Mouse (Mus musculus) liver, embryonic 16.5 days (tissue): ENCODE results near the gene Fam169b. TPM values are rescaled to one million over a fixed set of nuclear protein-coding genes. Genes with fewer than 3 reads are reported as not detected.

Source experiments
- ATAC-seq: fragments of 200-750 bp; cut with Nextera tagmentation; 2 replicates; pipeline ENCODE4 v1.8.0; 2017; ENCODE audit warnings: low read depth, mild to moderate bottlenecking, moderate number of reproducible peaks, moderate library complexity
- H3K27ac ChIP-seq: fragments of 300-500 bp; sonication (generic); 2 replicates; pipeline ENCODE4 v1.5.1; 2014; ENCODE audit warnings: mild to moderate bottlenecking, low read length
- H3K27me3 ChIP-seq: fragments of 300-500 bp; sonication (generic); 2 replicates; pipeline ENCODE4 v1.6.1; 2014; ENCODE audit warnings: low read depth, low read length, mixed read lengths; ENCODE audit not compliant: control insufficient read depth, insufficient read depth
- H3K36me3 ChIP-seq: fragments of 300-500 bp; sonication (generic); 2 replicates; pipeline ENCODE4 v1.6.1; 2014; ENCODE audit warnings: mild to moderate bottlenecking; ENCODE audit not compliant: control insufficient read depth, insufficient read depth
- H3K4me1 ChIP-seq: fragments of 300-500 bp; sonication (generic); 2 replicates; pipeline ENCODE4 v1.6.1; 2014; ENCODE audit warnings: low read depth, low read length, mixed read lengths; ENCODE audit not compliant: control insufficient read depth
- H3K4me2 ChIP-seq: fragments of 300-500 bp; sonication (generic); 2 replicates; pipeline ENCODE4 v1.6.1; 2014; ENCODE audit warnings: low read depth, low read length, mixed read lengths
- H3K4me3 ChIP-seq: fragments of 300-500 bp; sonication (generic); 2 replicates; pipeline ENCODE4 v1.5.1; 2014; ENCODE audit warnings: low read depth, mild to moderate bottlenecking, low read length
- H3K9ac ChIP-seq: fragments of 300-500 bp; sonication (generic); 2 replicates; pipeline ENCODE4 v1.6.1; 2014; ENCODE audit warnings: low read depth, low read length
- H3K9me3 ChIP-seq: fragments of 300-500 bp; sonication (generic); replicated peaks from 2 replicates; pipeline ENCODE4 v1.6.1; 2016; ENCODE audit warnings: low read length; ENCODE audit not compliant: control insufficient read depth
- WGBS: fragments of 180-500 bp; shearing (Covaris S2); extraction: QIAGEN DNeasy Blood & Tissue Kit; methylation state at CpG from one replicate; pipeline ENCODE4 v1.1.7; 2014; ENCODE audit not compliant: insufficient replicate concordance; 5-methylcytosine and 5-hydroxymethylcytosine counted together
- polyA plus RNA-seq: library from polyadenylated mRNA; unstranded; fragments of >200 nt; fragmentation: Nextera tagmentation; extraction: Ambion mirVana; gene quantifications from 2 replicates; pipeline ENCODE4 v1.2.1, GENCODE M21; 2015

The Fam169b gene
- polyA plus RNA-seq, 1 experiment from 2014 or later: 0.54 TPM

DNA sequence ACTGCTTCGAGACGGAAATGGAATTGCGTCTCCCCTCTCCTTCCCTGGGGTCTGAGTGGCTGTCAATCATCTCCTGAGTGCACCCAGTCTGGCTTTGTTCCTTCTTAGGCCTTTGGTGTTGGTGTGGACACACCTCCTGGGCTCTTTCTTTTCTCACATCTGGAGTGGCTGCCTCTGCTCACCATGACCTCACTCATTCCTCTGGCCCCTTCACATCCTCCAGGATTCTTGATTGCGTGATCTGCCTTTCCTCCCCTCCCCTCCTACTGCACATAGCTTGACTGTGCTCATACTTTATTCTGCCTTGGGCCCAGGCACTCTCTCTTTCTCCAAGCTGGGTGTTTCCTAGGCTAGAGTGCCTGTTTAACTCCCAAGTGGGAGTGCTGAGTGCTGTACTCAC, 41.4 kb downstream of the Fam169b start:
- no peak overlapping the region for H3K4me3 ChIP-seq
- H3K27me3 ChIP-seq: no peaks in the 10 kb centered on the region
- no peak overlapping the region for H3K27ac ChIP-seq
- H3K36me3 ChIP-seq: no peaks in the 10 kb centered on the region
- WGBS: 70% methylated on average over 4 of the region's 4 CpGs
- no peaks in the 10 kb centered on the region for H3K4me1 ChIP-seq
- ATAC-seq: no peak
- no peak overlapping the region for H3K4me2 ChIP-seq
- no peaks in the 10 kb centered on the region for H3K9me3 ChIP-seq
- no peak overlapping the region for H3K9ac ChIP-seq

DNA sequence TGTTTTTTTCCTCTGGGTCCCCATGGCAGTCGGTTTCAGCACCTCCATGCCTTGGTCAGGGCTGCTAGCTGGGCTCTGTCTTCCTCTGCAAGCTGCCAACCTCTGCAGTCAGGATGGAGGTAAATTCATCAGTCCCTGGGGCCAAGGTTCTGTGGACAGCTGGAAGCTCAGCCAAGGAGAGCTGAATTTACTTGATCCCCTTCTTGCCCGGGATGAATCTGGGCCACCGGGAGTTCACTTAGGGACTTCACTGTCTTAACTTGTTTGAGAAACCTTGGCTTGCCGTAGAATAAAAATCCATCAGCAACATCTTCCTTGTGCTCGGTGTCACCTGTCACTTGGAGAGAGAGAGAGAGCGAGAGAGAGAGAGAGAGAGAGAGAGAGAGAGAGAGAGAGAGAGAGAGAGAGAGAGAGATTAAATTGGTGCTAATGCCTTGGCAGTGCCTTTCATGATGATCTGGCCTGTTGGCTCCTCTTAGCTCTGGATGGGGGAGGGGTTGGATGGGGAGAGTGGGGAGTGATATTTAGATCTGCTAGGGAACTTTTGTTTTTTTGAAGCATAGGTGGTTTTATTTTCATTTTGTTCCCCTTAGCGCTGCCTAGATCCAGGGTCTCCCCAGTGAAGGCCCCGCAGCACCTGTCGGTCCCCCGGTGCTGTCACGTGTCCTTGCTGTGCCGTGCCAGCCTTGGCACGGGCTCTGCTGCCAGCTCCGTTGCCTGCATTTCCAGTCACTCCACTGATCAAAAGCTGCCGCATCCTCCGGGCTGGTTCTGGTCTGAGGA, 44.6 kb downstream of the Fam169b start:
- H3K9me3 ChIP-seq: no peaks in the 10 kb centered on the region
- no peak overlapping the region for H3K27ac ChIP-seq
- no peaks in the 10 kb centered on the region for H3K4me1 ChIP-seq
- H3K9ac ChIP-seq: no peak overlapping the region
- no peak for ATAC-seq
- no peak overlapping the region for H3K4me2 ChIP-seq
- no peaks in the 10 kb centered on the region for H3K36me3 ChIP-seq
- no peak overlapping the region for H3K4me3 ChIP-seq
- WGBS: 82% methylated on average over 16 of the region's 16 CpGs
- no peaks in the 10 kb centered on the region for H3K27me3 ChIP-seq

DNA sequence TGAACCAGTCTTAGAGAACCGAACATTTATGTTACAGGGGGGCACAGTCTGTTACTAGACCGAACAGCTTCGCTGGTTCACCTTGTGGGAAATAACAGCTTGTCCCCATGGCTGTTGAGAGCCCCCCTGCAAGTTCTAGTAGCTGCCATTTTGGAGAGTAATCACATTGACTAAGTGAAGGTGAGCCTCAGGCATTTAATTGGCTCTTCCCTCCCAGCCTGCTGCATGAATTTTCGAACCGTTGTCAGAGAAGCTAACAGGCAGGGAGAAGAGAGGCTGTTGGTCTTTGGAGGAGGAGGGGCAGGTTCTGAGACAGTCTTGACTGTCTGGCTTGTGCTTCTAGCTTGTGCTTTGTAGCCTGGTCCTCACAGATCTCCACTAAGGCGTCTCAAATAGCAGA, 45.3 kb downstream of the Fam169b start:
- H3K36me3 ChIP-seq: no peaks in the 10 kb centered on the region
- H3K9me3 ChIP-seq: no peaks in the 10 kb centered on the region
- ATAC-seq: no peak
- H3K4me3 ChIP-seq: no peak overlapping the region
- H3K4me2 ChIP-seq: no peak overlapping the region
- H3K4me1 ChIP-seq: no peaks in the 10 kb centered on the region
- H3K27me3 ChIP-seq: no peaks in the 10 kb centered on the region
- no peak overlapping the region for H3K27ac ChIP-seq
- 66% methylated on average over 6 of the region's 6 CpGs for WGBS
- H3K9ac ChIP-seq: no peak overlapping the region

DNA sequence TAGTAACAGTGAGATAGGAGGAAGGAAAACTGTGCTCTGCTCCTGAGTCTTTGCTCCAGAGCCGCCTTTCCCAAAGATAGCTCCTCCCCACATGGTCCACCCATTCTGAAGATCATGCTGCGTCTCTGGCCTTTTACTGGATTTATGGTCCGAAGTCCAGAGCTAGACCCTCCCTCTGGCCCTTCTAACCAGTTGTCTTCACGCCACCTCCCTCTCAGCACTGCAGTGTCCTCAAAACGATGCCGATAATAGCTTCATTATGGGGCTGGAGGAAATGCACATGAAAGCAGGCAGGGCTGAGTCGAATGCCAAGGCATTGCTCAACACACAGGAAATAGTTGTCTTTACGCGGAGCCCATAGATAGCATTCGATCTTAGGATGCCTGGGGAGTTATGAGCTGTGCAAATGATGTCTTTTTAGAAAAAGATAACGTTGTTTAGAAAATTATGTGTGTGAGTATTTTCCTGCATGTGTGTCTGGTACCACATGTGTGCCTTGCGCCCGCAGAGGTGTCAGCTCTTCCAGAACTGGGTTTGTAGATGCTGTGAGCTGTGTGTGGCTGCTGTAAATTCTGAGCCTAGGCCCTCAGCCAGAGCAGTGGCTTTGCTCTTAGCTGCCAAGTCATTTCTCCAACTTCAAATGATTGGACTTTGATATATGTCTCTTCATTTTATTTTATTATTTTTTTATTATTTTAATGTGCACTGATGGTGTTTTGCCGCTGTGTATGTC, 46.6 kb downstream of the Fam169b start:
- Histone ChIP-seq H3K9ac (no peak overlapping the region), H3K4me1 (no peaks in the 10 kb centered on the region), H3K9me3 (no peaks in the 10 kb centered on the region), H3K27ac (no peak overlapping the region), H3K27me3 (no peaks in the 10 kb centered on the region), H3K36me3 (no peaks in the 10 kb centered on the region), H3K4me2 (no peak overlapping the region), H3K4me3 (no peak overlapping the region)
- ATAC-seq: no peak
- 40% methylated on average over 14 of the region's 14 CpGs for WGBS

DNA sequence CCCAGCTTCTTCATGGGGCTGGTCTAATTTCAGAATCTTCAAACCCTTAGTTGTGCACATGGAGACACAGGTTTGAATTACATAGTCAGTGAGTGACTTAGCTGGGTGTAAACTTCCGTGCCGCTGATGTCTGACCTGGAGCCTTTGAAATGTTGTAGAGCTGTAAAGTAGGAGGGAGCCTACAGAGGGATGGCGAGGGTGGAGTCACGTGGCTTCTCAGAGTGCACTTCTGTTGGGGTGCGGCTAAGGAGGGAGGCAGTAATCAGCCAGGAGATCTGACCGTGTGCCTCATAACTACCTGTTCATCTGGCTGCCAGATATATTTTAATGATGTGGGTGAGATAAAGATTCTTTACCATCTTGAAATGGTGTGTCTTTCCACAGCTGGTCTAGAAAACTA, 49.4 kb downstream of the Fam169b start:
- no peak overlapping the region for H3K9ac ChIP-seq
- no peak for ATAC-seq
- no peaks in the 10 kb centered on the region for H3K27me3 ChIP-seq
- WGBS: 59% methylated on average over 6 of the region's 6 CpGs
- no peaks in the 10 kb centered on the region for H3K36me3 ChIP-seq
- H3K9me3 ChIP-seq: no peaks in the 10 kb centered on the region
- H3K4me1 ChIP-seq: no peaks in the 10 kb centered on the region
- no peak overlapping the region for H3K4me2 ChIP-seq
- no peak overlapping the region for H3K4me3 ChIP-seq
- H3K27ac ChIP-seq: no peak overlapping the region

DNA sequence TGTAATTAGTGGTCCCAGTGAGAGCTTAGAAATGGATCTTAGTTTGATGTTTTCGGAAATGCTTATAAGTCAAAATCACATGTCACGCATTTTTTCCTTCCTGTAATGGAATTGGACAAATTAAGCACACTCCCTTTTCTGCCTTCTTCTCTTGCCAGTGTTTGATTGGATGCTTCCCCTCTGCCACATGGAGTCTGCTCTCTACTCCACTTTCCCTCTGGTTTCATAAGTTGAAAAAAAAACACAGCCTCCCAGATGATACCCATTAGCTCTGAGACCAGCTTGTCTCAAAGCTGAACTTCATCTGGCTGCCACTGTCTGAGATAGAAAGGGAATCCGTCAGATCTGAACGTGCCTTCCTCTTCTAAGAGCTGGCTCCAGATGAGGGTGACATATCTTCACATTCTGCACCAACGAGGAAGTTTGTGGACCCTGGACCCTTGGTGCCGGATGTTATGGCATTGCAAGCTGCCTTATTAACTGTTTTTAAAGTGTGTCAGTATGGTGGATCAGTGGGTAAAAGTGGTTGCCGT, 52.6 kb downstream of the Fam169b start:
- Histone ChIP-seq H3K4me1 (no peaks in the 10 kb centered on the region), H3K4me3 (no peak overlapping the region), H3K27me3 (no peaks in the 10 kb centered on the region), H3K9me3 (no peaks in the 10 kb centered on the region), H3K4me2 (no peak overlapping the region), H3K36me3 (no peaks in the 10 kb centered on the region), H3K9ac (no peak overlapping the region), H3K27ac (no peak overlapping the region)
- WGBS: 58% methylated on average over 7 of the region's 7 CpGs
- ATAC-seq: no peak

DNA sequence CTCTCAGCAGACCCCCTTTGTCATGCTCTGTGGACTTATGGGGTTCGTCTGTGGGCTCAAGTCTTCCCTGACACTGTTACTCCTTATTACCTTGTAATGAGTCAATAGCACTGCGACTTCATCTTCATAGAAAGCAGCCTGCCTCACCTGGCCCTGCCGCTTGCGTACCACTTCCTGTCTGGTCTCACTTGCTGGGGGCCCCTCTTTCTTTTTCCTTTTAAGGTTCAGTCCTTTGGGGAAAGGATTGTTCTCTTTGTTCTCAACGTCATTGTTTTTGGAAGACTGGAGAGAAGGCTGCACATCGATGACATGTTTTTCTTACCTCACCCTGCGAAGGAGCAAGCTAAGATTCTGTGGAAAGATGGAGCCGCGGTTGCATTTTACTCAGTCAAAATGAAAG, 55.4 kb downstream of the Fam169b start:
- H3K27ac ChIP-seq: no peak overlapping the region
- no peak overlapping the region for H3K9ac ChIP-seq
- no peaks in the 10 kb centered on the region for H3K4me1 ChIP-seq
- no peaks in the 10 kb centered on the region for H3K36me3 ChIP-seq
- no peak overlapping the region for H3K4me3 ChIP-seq
- no peaks in the 10 kb centered on the region for H3K9me3 ChIP-seq
- 61% methylated on average over 9 of the region's 9 CpGs for WGBS
- H3K27me3 ChIP-seq: no peaks in the 10 kb centered on the region
- ATAC-seq: no peak
- H3K4me2 ChIP-seq: no peak overlapping the region

DNA sequence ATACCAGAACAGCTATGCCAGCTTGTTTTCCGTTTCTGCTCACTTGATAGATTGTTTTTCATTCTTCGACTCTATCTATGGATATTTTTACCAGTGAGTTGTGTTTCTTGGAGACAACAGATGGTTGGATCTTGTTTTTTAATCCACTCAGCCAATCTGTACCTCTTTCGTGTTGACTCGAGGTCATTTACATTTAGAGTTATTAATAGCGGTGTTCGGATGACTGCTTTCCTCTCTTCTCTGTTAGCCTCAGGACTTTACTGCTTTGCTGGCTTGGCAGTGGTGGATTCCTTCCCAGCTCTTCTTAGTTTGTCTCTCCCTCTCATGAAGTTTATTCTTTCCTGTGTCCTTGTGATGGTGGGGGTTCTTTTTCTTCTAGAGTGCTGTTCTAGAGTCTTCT, 59.2 kb downstream of the Fam169b start:
- Histone ChIP-seq H3K27me3 (no peaks in the 10 kb centered on the region), H3K9me3 (no peaks in the 10 kb centered on the region), H3K4me3 (no peak overlapping the region), H3K27ac (no peak overlapping the region), H3K9ac (no peak overlapping the region), H3K36me3 (no peaks in the 10 kb centered on the region), H3K4me1 (no peaks in the 10 kb centered on the region), H3K4me2 (no peak overlapping the region)
- WGBS: 76% methylated on average over 6 of the region's 6 CpGs
- no peak for ATAC-seq
